Mouse (Mus musculus): ENCODE measurements around the gene Gm15557. TPM values are rescaled to one million over a fixed set of nuclear protein-coding genes. Genes with fewer than 3 reads are reported as not detected.

Gm15557 gene
- polyA plus RNA-seq, 1 experiment from 2014 or later: not detected

- no peak for ATAC-seq (ENCODE audit: insufficient number of reproducible peaks, insufficient read depth, low FRiP score, low TSS enrichment, low read depth)
- Histone ChIP-seq H3K9ac (no peak overlapping the region), H3K27me3 (no peaks in the 10 kb centered on the region), H3K27ac (no peak overlapping the region), H3K9me3 (no peaks in the 10 kb centered on the region), H3K4me2 (no peak overlapping the region), H3K4me3 (no peak overlapping the region), H3K36me3 (peaks cover 99% of the 10 kb centered on the region), H3K4me1 (no peaks in the 10 kb centered on the region)
- WGBS: 88% methylated on average over 14 of the region's 14 CpGs
These were observed 51.4 kb downstream of the Gm15557 start for GRCm38 (mm10) chr2:155991863-155992321.

Other genes with a start within 250 kb of the Gm15557 start
- 137 and 142 TPM in 2 replicates for gene Trpc4ap, start 248.3 kb upstream of the Gm15557 start, polyA plus RNA-seq (2015; fragmentation: Nextera tagmentation; extraction: Ambion mirVana)
- 27.5 and 32.5 TPM in 2 replicates for gene Edem2, start 211.3 kb upstream of the Gm15557 start, polyA plus RNA-seq (2015; fragmentation: Nextera tagmentation; extraction: Ambion mirVana)
- not detected in 2 replicates for gene Gm17581, start 204.9 kb upstream of the Gm15557 start, polyA plus RNA-seq (2015; fragmentation: Nextera tagmentation; extraction: Ambion mirVana)
- 4.9 and 7.0 TPM in 2 replicates for gene Procr, start 189.6 kb upstream of the Gm15557 start, polyA plus RNA-seq (2015; fragmentation: Nextera tagmentation; extraction: Ambion mirVana)
- 0.14 and 0.32 TPM in 2 replicates for gene Mmp24, start 165.4 kb upstream of the Gm15557 start, polyA plus RNA-seq (2015; fragmentation: Nextera tagmentation; extraction: Ambion mirVana)
- 16.6 and 17.5 TPM in 2 replicates for gene BC029722, start 121.3 kb upstream of the Gm15557 start, polyA plus RNA-seq (2015; fragmentation: Nextera tagmentation; extraction: Ambion mirVana)
- 174 and 201 TPM in 2 replicates for gene Eif6, start 113.8 kb upstream of the Gm15557 start, polyA plus RNA-seq (2015; fragmentation: Nextera tagmentation; extraction: Ambion mirVana)
- gene Fam83c, start 105.9 kb upstream of the Gm15557 start, polyA plus RNA-seq (2015; fragmentation: Nextera tagmentation; extraction: Ambion mirVana): 0.98 and 1.6 TPM in 2 replicates
- 58.6 and 67.5 TPM in 2 replicates for gene Uqcc1, start 10.4 kb upstream of the Gm15557 start, polyA plus RNA-seq (2015; fragmentation: Nextera tagmentation; extraction: Ambion mirVana)
- 2.7 and 2.8 TPM in 2 replicates for gene Gdf5, start 4.6 kb downstream of the Gm15557 start, polyA plus RNA-seq (2015; fragmentation: Nextera tagmentation; extraction: Ambion mirVana)
- gene Cep250, start 15.7 kb downstream of the Gm15557 start, polyA plus RNA-seq (2015; fragmentation: Nextera tagmentation; extraction: Ambion mirVana): 33.0 and 35.7 TPM in 2 replicates
- gene 6430550D23Rik, start 67.2 kb downstream of the Gm15557 start, polyA plus RNA-seq (2015; fragmentation: Nextera tagmentation; extraction: Ambion mirVana): 1.3 and 2.2 TPM in 2 replicates
- gene Ergic3, start 67.3 kb downstream of the Gm15557 start, polyA plus RNA-seq (2015; fragmentation: Nextera tagmentation; extraction: Ambion mirVana): 224 and 226 TPM in 2 replicates
- 0.08 TPM in 1 of 2 replicates, not detected in the other for gene Fer1l4, start 112.2 kb downstream of the Gm15557 start, polyA plus RNA-seq (2015; fragmentation: Nextera tagmentation; extraction: Ambion mirVana)
- gene Spag4, start 124.4 kb downstream of the Gm15557 start, polyA plus RNA-seq (2015; fragmentation: Nextera tagmentation; extraction: Ambion mirVana): 3.5 and 4.8 TPM in 2 replicates
- gene Cpne1, start 171.2 kb downstream of the Gm15557 start, polyA plus RNA-seq (2015; fragmentation: Nextera tagmentation; extraction: Ambion mirVana): 60.5 and 62.7 TPM in 2 replicates
- gene Rbm12, start 171.2 kb downstream of the Gm15557 start, polyA plus RNA-seq (2015; fragmentation: Nextera tagmentation; extraction: Ambion mirVana): 31.7 and 33.4 TPM in 2 replicates
- gene Gm28036, start 186.4 kb downstream of the Gm15557 start, polyA plus RNA-seq (2015; fragmentation: Nextera tagmentation; extraction: Ambion mirVana): 20.4 and 21.7 TPM in 2 replicates
- 383 and 419 TPM in 2 replicates for gene Romo1, start 203.3 kb downstream of the Gm15557 start, polyA plus RNA-seq (2015; fragmentation: Nextera tagmentation; extraction: Ambion mirVana)
- 35.4 and 39.3 TPM in 2 replicates for gene Nfs1, start 203.5 kb downstream of the Gm15557 start, polyA plus RNA-seq (2015; fragmentation: Nextera tagmentation; extraction: Ambion mirVana)
- 862 and 870 TPM in 2 replicates for gene Rbm39, start 239.5 kb downstream of the Gm15557 start, polyA plus RNA-seq (2015; fragmentation: Nextera tagmentation; extraction: Ambion mirVana)

Data from embryonic facial prominence, embryonic 13.5 days (tissue).